Mouse (Mus musculus): Measurements from ENCODE around the gene Fam114a1. TPM values are rescaled to one million over a fixed set of nuclear protein-coding genes. Genes with fewer than 3 reads are reported as not detected.

Gene Fam114a1
- 0.55 and 1.5 TPM in 2 replicates for polyA plus RNA-seq (2012; ENCODE audit: low replicate concordance)

GRCm38 (mm10) chr5:64969861-64970771, at the start of gene Fam114a1:
Gene Fam114a1 (plus strand): TSS chr5:64970071.

GRCm38 (mm10) chr5:64959843-64960230, 10.0 kb upstream of the Fam114a1 start, which contains the start of gene Tlr6:
Gene Tlr6 (minus strand): TSS chr5:64960097.

Other genes with a start within 250 kb of the Fam114a1 start
- gene Klf3, start 166.7 kb upstream of the Fam114a1 start, polyA plus RNA-seq (2012; ENCODE audit: low replicate concordance), result 430 and 983 TPM in 2 replicates
- gene Tlr1, start 36.5 kb upstream of the Fam114a1 start, polyA plus RNA-seq (2012; ENCODE audit: low replicate concordance), result 6.8 and 19.8 TPM in 2 replicates
- gene Tlr6, start 10.0 kb upstream of the Fam114a1 start, polyA plus RNA-seq (2012; ENCODE audit: low replicate concordance), result 0.88 and 3.1 TPM in 2 replicates
- 2.5 and 3.3 TPM in 2 replicates for gene Tmem156, start 122.1 kb downstream of the Fam114a1 start, polyA plus RNA-seq (2012; ENCODE audit: low replicate concordance)
- 10.5 and 24.0 TPM in 2 replicates for gene Klhl5, start 137.5 kb downstream of the Fam114a1 start, polyA plus RNA-seq (2012; ENCODE audit: low replicate concordance)
- 0.20 and 1.3 TPM in 2 replicates for gene Wdr19, start 229.6 kb downstream of the Fam114a1 start, polyA plus RNA-seq (2012; ENCODE audit: low replicate concordance)

All from hematopoietic multipotent progenitor cell, adult 10-12 weeks (in vitro differentiated cells).